Mouse (Mus musculus): Measurements from ENCODE around the gene Fgf12. TPM values are rescaled to one million over a fixed set of nuclear protein-coding genes. Genes with fewer than 3 reads are reported as not detected.

Fgf12 gene
- polyA plus RNA-seq (2016; fragmentation: Nextera tagmentation; extraction: Ambion mirVana) = 2.8 and 3.9 TPM in 2 replicates

- Histone ChIP-seq H3K4me1 (replicated peaks) (peaks cover 8% of the 10 kb centered on the region), H3K27me3 (ENCODE audit: insufficient read depth, poor library complexity, severe bottlenecking) (no peaks in the 10 kb centered on the region; the same call in 1 of the 2 replicates), H3K36me3 (no peaks in the 10 kb centered on the region), H3K4me3 (peak within 1 kb of the TSS; percentile 58), H3K27ac (peak within 1 kb of the TSS; percentile 77), H3K9me3 (no peaks in the 10 kb centered on the region)
- WGBS = 1% methylated on average over 16 of the region's 16 CpGs
- no peak for DNase-seq (ENCODE audit: low spot score)
These were observed at the start of gene Fgf12 for GRCm38 (mm10) chr16:28752638-28753118. Gene Fgf12 (minus strand): TSS chr16:28753068.

- peak; percentile 41 for DNase-seq (ENCODE audit: low spot score)
These were observed 40.2 kb upstream of the Fgf12 start for GRCm38 (mm10) chr16:28793115-28793514.

GRCm38 (mm10) chr16:28770276-28770675 lies 17.4 kb upstream of the Fgf12 start:
- H3K27ac ChIP-seq = no peak overlapping the region
- WGBS = 94% methylated on average over 2 of the region's 2 CpGs
- H3K4me1 ChIP-seq (replicated peaks) = no peaks in the 10 kb centered on the region
- H3K36me3 ChIP-seq = no peaks in the 10 kb centered on the region
- no peak for DNase-seq (ENCODE audit: low spot score)
- H3K4me3 ChIP-seq = no peak overlapping the region
- H3K27me3 ChIP-seq (ENCODE audit: insufficient read depth, poor library complexity, severe bottlenecking) = no peaks in the 10 kb centered on the region
- H3K9me3 ChIP-seq = no peaks in the 10 kb centered on the region

More at GRCm38 (mm10) chr16:28793115-28793514, 40.2 kb upstream of the Fgf12 start:
- Histone ChIP-seq H3K9me3 (no peaks in the 10 kb centered on the region), H3K4me3 (no peak overlapping the region), H3K27ac (no peak overlapping the region), H3K36me3 (no peaks in the 10 kb centered on the region), H3K4me1 (replicated peaks) (no peaks in the 10 kb centered on the region), H3K27me3 (ENCODE audit: insufficient read depth, poor library complexity, severe bottlenecking) (no peaks in the 10 kb centered on the region)
- 3% methylated on average over 4 of the region's 4 CpGs for WGBS

GRCm38 (mm10) chr16:28761417-28761976 lies 8.6 kb upstream of the Fgf12 start:
- Histone ChIP-seq H3K36me3 (no peaks in the 10 kb centered on the region), H3K4me3 (no peak overlapping the region), H3K27ac (no peak overlapping the region), H3K4me1 (replicated peaks) (no peaks in the 10 kb centered on the region), H3K27me3 (ENCODE audit: insufficient read depth, poor library complexity, severe bottlenecking) (no peaks in the 10 kb centered on the region), H3K9me3 (no peaks in the 10 kb centered on the region)
- 85% methylated on average over 4 of the region's 4 CpGs for WGBS
- no peak for DNase-seq (ENCODE audit: low spot score)

- no peaks in the 10 kb centered on the region for H3K36me3 ChIP-seq
These were observed 453 bp upstream of the Fgf12 start for GRCm38 (mm10) chr16:28753124-28753917.

DNA sequence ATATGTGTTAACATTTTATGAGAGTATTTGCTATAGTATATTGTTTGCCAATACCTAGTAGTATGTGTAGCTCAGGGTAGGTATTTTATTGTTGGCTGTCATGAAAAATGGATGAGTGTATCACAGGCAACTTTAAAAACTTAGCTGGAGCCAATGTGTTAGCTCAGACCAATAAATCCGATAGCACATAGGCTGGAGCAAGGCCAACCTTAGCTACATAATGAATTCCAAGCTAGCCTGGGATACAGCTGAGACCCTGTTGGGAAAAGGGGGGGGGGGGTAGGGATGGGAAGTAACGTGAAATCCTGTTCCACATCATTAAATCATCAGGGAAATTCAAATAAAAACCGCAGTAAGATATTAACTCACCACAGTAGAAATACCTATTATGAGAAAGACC lies 18.4 kb downstream of the Fgf12 start:
- 76% methylated on average over 3 of the region's 3 CpGs for WGBS
- H3K4me3 ChIP-seq = no peak overlapping the region
- no peaks in the 10 kb centered on the region for H3K36me3 ChIP-seq
- DNase-seq (ENCODE audit: low spot score) = no peak
- H3K27me3 ChIP-seq (ENCODE audit: insufficient read depth, poor library complexity, severe bottlenecking) = no peaks in the 10 kb centered on the region
- H3K4me1 ChIP-seq (replicated peaks) = no peaks in the 10 kb centered on the region
- H3K9me3 ChIP-seq = no peaks in the 10 kb centered on the region
- no peak overlapping the region for H3K27ac ChIP-seq

More at GRCm38 (mm10) chr16:28753124-28753917, 453 bp upstream of the Fgf12 start:
- no peaks in the 10 kb centered on the region for H3K9me3 ChIP-seq
- H3K4me3 ChIP-seq = peak overlapping the region; percentile 58
- no peaks in the 10 kb centered on the region; the same call in 1 of the 2 replicates for H3K27me3 ChIP-seq (ENCODE audit: insufficient read depth, poor library complexity, severe bottlenecking)
- DNase-seq (ENCODE audit: low spot score) = peak; percentile 92
- WGBS = under 1% methylated on average over 33 of the region's 33 CpGs
- H3K27ac ChIP-seq = peak overlapping the region; percentile 77
- peaks cover 8% of the 10 kb centered on the region for H3K4me1 ChIP-seq (replicated peaks)

- Histone ChIP-seq H3K36me3 (no peaks in the 10 kb centered on the region), H3K4me3 (no peak overlapping the region), H3K27me3 (ENCODE audit: insufficient read depth, poor library complexity, severe bottlenecking) (no peaks in the 10 kb centered on the region), H3K9me3 (no peaks in the 10 kb centered on the region), H3K4me1 (replicated peaks) (no peaks in the 10 kb centered on the region), H3K27ac (no peak overlapping the region)
- 92% methylated on average over 6 of the region's 6 CpGs for WGBS
- no peak for DNase-seq (ENCODE audit: low spot score)
These were observed 26.1 kb downstream of the Fgf12 start for GRCm38 (mm10) chr16:28726792-28727191.

GRCm38 (mm10) chr16:28706623-28707022 lies 46.2 kb downstream of the Fgf12 start:
- H3K27me3 ChIP-seq (ENCODE audit: insufficient read depth, poor library complexity, severe bottlenecking) = no peaks in the 10 kb centered on the region
- no peak overlapping the region for H3K4me3 ChIP-seq
- DNase-seq (ENCODE audit: low spot score) = no peak
- H3K36me3 ChIP-seq = no peaks in the 10 kb centered on the region
- no peak overlapping the region for H3K27ac ChIP-seq
- 66% methylated on average over 3 of the region's 3 CpGs for WGBS
- H3K4me1 ChIP-seq (replicated peaks) = no peaks in the 10 kb centered on the region
- H3K9me3 ChIP-seq = no peaks in the 10 kb centered on the region

- Histone ChIP-seq H3K4me3 (no peak overlapping the region), H3K9me3 (no peaks in the 10 kb centered on the region), H3K36me3 (no peaks in the 10 kb centered on the region), H3K4me1 (replicated peaks) (no peaks in the 10 kb centered on the region), H3K27me3 (ENCODE audit: insufficient read depth, poor library complexity, severe bottlenecking) (no peaks in the 10 kb centered on the region), H3K27ac (no peak overlapping the region)
- 67% methylated on average over 4 of the region's 4 CpGs for WGBS
- DNase-seq (ENCODE audit: low spot score) = no peak
These were observed 52.5 kb downstream of the Fgf12 start for GRCm38 (mm10) chr16:28700346-28700745.

DNA sequence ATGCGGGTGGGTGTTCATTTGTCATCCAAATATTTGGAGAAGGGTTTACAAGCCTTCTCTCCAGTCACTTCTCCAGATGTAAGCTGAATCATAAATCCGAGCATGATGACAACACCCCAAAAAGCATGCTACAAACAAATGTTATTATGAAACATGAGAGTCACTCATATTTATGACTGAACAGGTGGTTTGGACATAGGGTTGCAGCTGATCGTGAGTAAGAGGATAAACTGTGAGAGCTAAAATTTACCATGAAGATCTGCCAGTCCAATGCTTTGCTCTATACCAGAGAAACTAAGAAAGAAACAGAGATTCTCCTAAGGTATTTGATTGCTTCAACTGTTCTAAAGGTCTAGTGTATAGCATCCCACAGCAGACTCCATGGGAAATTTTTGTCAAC lies 56.0 kb downstream of the Fgf12 start:
- H3K4me1 ChIP-seq (replicated peaks) = no peaks in the 10 kb centered on the region
- no peak overlapping the region for H3K4me3 ChIP-seq
- no peak for DNase-seq (ENCODE audit: low spot score)
- no peaks in the 10 kb centered on the region for H3K36me3 ChIP-seq
- no peaks in the 10 kb centered on the region for H3K9me3 ChIP-seq
- H3K27ac ChIP-seq = no peak overlapping the region
- 90% methylated on average over 3 of the region's 3 CpGs for WGBS
- no peaks in the 10 kb centered on the region for H3K27me3 ChIP-seq (ENCODE audit: insufficient read depth, poor library complexity, severe bottlenecking)

DNA sequence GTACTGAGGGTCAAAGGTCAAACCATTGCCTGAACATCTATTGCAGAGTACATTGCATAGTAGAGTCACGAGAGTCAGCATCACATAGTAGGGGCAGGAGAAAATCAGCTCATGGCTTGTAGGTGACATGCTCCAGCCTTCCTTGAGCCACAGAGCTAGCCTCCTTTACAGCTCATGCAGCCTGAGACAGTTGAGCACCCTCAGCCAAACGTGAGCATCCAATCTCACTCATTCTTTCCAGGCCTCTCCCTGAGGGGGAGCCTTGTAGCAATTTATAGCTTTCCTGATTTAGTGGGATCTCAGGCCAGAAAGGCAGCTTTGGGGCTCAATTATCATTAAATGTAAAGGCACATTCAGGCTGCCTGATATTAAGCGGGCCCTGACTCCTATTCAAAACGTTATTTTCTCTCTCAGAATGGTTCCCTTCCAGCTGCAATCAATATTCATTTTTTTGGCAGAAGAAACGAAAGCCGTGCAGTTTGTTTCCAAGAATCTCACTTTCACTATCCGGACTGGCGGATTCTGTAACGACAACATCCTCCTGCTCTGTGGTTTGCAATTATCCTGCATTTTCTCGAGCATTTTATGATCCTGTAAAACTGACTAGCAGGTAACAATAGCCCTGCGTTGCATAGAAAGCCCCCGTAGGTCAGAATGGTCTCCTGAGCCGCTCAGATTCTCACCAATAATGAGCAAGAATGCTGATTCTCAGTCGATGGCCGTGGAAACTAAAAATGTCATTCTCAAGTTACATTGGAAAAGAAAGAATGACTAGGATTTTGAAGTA lies 58.6 kb downstream of the Fgf12 start:
- Histone ChIP-seq H3K36me3 (no peaks in the 10 kb centered on the region), H3K4me3 (no peak overlapping the region), H3K9me3 (no peaks in the 10 kb centered on the region), H3K4me1 (replicated peaks) (no peaks in the 10 kb centered on the region), H3K27ac (no peak overlapping the region), H3K27me3 (ENCODE audit: insufficient read depth, poor library complexity, severe bottlenecking) (no peaks in the 10 kb centered on the region)
- WGBS = 78% methylated on average over 15 of the region's 15 CpGs
- no peak for DNase-seq (ENCODE audit: low spot score)

GRCm38 (mm10) chr16:28688861-28689385 lies 63.9 kb downstream of the Fgf12 start:
- H3K9me3 ChIP-seq = no peaks in the 10 kb centered on the region
- no peak overlapping the region for H3K4me3 ChIP-seq
- no peaks in the 10 kb centered on the region for H3K36me3 ChIP-seq
- DNase-seq (ENCODE audit: low spot score) = no peak
- H3K27me3 ChIP-seq (ENCODE audit: insufficient read depth, poor library complexity, severe bottlenecking) = no peaks in the 10 kb centered on the region
- H3K27ac ChIP-seq = no peak overlapping the region
- 88% methylated on average over 9 of the region's 9 CpGs for WGBS
- no peaks in the 10 kb centered on the region for H3K4me1 ChIP-seq (replicated peaks)

Data from hindbrain, embryonic 10.5 days (tissue).